Mouse (Mus musculus): ENCODE results near the gene Cwc25.

Cwc25 gene

DNA sequence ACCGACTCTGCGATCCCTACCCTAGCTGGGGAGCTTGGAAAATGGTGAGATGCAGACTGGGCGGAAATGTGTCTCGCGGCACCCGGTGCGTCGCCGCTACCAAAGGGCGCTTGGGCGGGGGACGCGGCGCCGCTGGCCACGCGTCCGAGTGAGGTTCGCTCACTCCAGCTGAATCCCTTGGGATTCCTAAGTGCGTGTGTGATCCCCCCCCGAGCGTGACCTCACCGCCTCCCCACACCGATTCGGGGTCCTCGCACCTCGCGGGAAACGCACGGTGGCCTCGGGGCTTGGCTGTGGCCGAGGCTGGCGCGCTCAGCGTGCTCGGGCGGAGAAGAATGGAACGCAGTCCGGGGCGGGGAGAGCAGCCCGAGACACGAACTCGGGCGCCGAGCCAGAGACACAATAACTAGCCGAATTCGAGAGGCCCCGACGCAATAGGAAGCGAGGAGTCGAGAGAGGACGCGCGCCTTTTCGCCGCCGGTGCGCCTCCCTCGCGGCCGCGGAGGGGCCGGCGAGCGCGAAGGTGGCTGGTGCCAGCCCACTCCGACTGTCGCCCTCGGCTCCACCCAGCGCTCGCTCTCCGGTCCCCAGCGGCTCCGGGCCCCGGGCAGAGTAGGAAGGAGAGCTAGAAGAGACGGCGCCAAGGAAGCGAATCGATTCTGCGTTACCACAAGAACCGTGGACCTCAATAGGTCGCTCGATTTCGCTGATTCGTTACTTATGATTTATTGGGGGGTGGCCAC lies 66.2 kb downstream of the Cwc25 start, which contains the start of gene Pcgf2:
Pcgf2 (minus strand) TSS at position 495 of the 743 bp plus-strand sequence.
- peak; percentile 80 for DNase-seq (ENCODE audit: low spot score)

DNA sequence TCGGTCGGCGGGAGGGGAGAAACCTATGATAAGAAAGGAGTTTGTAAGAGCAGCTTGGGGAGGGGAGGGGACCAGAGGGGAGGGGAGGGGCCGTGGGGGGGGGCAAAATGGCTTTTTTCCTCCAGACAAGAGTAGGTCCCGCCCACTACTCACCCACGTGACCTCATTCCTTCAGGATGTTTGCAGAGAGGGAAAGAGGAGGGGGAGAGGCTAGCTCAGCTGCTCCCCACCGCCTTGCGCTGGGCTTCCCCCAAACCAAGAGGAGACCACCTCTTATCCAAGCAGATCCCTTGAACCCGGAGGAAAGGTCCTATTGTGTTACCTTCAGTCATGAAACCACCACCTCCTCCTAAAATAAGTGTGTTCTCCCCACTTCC lies 66.7 kb downstream of the Cwc25 start:
- DNase-seq (ENCODE audit: low spot score): peak; percentile 88

DNA sequence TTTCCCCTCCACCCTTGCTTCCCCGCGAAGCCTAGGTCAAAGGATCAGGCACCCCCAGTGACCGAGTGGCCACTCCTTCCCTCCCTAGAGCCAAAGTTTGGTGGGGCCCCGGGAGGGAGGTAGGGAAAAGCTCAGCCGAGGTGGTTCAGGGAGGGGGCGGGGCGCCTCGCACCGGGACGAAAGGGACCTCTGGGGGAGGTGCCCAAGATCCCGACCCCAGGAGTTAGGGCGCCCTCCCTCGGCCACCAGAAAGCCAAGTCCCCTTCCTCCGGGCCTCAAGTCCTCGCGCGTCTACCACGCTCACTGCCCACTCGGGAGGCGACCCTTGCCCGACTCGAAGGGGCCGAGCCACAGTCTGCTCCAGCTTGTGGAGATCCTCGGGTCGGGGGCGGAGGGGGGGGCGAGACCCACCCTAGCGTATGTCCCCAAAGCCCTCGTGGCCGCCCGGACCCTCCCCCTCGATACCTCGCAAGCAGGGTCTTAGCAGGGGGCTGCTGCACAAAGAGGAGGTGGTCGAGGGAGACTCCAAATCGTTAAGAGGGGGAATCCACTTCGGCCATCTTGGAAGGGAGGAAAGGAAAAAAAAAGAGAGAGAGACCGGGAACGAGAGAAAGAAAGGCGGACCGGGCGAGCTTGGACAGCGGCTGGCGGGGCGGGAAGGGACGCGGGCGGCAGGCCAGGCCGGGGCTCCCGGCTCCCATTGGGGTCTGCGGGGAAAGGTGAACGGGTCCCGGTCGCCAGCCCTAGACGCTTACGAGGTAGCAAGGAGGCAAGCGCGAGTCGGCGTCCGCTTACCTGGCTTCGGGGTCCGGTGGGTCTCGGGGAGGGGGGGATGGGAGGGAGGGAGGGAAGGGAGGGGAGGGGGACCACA lies 67.4 kb downstream of the Cwc25 start:
- peak; percentile 85 for DNase-seq (ENCODE audit: low spot score)

DNA sequence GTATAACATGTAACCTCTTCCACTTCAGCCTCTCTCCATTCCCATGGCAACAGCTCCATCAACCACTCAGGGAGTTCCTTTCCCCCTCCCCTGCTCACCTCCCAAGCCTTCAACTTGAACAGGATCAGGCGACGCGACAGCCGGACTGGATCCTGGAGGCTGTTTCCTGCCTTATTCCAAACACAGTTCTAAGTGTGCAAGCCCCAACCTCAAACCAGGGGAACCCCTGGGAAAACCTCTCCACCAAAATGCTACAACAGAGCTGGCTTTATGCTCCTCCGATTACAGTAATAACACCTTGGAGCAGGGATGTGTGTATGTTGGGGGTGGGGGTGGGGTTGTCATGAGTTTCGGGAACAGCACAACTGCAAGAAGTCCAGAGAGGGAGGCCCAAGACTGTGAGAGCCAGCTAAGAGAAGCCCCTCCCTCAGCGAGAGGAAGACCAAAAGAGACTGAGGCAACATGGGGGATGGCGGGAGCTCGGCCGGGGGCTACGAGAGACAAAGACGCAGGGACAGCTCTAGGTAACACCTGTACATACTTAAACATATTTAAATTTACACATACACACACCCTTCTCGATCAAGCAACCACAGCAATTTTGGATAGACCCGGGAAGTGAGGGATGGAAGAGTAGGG lies 68.3 kb downstream of the Cwc25 start:
- DNase-seq (ENCODE audit: low spot score): no peak

- no peak for DNase-seq (ENCODE audit: low spot score)
Measured at GRCm38 (mm10) chr11:97697199-97697890, 69.0 kb downstream of the Cwc25 start.

DNA sequence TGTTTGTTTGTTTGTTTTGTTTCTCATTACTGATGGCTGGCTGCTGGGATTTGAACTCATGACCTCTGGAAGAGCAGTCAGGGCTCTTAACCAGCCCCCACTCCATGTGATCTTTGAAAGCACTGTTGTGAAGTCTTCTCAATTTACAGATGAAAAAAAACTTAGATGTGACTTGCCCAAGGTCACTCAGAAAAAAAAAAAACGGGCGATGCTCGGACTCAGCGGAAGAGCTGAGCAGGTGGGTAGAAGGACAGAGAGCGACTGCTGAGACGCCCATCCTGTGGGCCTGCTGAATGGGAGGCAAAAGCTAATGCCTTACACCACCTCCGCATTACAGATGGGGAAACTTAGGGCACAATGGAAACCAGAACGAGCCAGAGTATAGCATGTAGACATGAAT lies 69.7 kb downstream of the Cwc25 start:
- DNase-seq (ENCODE audit: low spot score): no peak

- no peak for DNase-seq (ENCODE audit: low spot score)
Measured at GRCm38 (mm10) chr11:97695712-97696401, 70.5 kb downstream of the Cwc25 start.
